Mouse (Mus musculus) adrenal gland (tissue): ENCODE measurements around the gene Arih2.
"Not testable (repeated sequence)": the region's sequence is repeated elsewhere in the genome, so short reads cannot be mapped to it uniquely, and the experiment has no call there.

Experiments
- intact Hi-C: fragments of 180-260 bp; cut with DNase I; formaldehyde crosslinking; loops from one replicate; pipeline ENCODE4 v1.15.1; 2025
- long read RNA-seq, 2 experiments: library from polyadenylated mRNA; unstranded; transcript quantifications; one replicate each; pipeline ENCODE4 v2.0.0; 2020; ENCODE audit warnings: borderline replicate concordance in 1 of 2; ENCODE audit not compliant: insufficient replicate concordance in 1 of 2

The Arih2 gene
- long read RNA-seq, experiment 1, transcript Arih2-201 (16 exons, 3,924 nt) = major isoform, 8 of 21 reads
- long read RNA-seq, experiment 1, partial matches to known transcripts = 4 of 21 reads
- long read RNA-seq, experiment 1, other reads (novel, unspliced or antisense) = 5 of 21 reads
- long read RNA-seq, experiment 2, transcript Arih2-201 (16 exons, 3,924 nt) = major isoform, 5 of 16 reads
- long read RNA-seq, experiment 2, partial matches to known transcripts = 4 of 16 reads
- long read RNA-seq, experiment 2, other reads (novel, unspliced or antisense) = 6 of 16 reads

GRCm38 (mm10) chr9:108648611-108649560 is at the start of gene Arih2:
Gene Arih2, minus strand, starts transcription at chr9:108649386.
- intact Hi-C loops = loop anchor here (5.0 kb wide), 1 partner anchor 52 kb away; the partner anchor contains the start of gene P4htm

GRCm38 (mm10) chr9:108694533-108694932 is 45.3 kb upstream of the Arih2 start:
- intact Hi-C loops = no loop called here

GRCm38 (mm10) chr9:108693946-108694345 is 44.8 kb upstream of the Arih2 start:
- intact Hi-C loops = no loop called here

GRCm38 (mm10) chr9:108692226-108693041 is 43.2 kb upstream of the Arih2 start:
- intact Hi-C loops = no loop called here

GRCm38 (mm10) chr9:108691846-108692225 is 42.6 kb upstream of the Arih2 start:
- intact Hi-C loops = no loop called here

GRCm38 (mm10) chr9:108691371-108691770 is 42.2 kb upstream of the Arih2 start:
- intact Hi-C loops = no loop called here

DNA sequence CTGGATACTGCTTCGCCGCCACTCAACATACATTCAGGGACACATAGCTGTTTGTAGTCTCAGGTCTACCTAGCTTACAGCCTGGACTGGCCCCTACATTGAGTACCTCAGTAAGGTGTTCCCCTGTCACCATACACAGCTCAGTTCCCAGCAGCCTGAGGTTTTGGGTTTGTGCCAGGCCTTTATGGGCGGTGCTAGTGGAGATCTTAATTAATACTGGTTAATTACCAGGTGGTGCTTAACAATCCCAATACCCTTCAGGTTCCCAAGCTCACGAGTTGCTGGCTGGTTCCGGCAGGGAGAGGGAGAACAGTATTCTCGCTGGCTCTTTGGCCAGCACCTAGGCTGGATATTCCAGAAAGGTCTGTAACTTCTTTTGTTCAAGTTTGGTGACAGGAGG is 41.7 kb upstream of the Arih2 start:
- intact Hi-C loops = no loop called here

DNA sequence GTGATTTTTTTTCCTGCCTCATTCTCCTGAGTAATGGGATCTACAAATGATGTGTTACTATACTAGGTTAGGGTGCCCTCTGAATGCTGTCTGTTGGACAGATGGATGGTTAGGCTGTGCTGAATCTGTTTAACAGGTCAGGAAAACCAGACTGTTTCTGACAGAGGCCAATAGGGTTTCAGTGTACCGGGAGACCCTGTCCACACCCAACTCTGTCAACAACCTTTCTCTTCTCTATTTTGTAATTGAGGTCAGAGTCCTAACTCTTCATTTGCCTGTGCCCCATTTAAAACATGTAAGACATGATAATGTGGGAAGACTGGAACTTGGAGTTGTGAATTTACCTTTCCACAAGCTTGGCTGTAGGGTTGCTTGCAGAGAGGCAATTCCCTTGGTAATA is 40.8 kb upstream of the Arih2 start:
- intact Hi-C loops = no loop called here

GRCm38 (mm10) chr9:108689106-108689505 is 39.9 kb upstream of the Arih2 start, which contains the start of gene Prkar2a:
Gene Prkar2a, plus strand, starts transcription at chr9:108689314.
- intact Hi-C loops = no loop called here

DNA sequence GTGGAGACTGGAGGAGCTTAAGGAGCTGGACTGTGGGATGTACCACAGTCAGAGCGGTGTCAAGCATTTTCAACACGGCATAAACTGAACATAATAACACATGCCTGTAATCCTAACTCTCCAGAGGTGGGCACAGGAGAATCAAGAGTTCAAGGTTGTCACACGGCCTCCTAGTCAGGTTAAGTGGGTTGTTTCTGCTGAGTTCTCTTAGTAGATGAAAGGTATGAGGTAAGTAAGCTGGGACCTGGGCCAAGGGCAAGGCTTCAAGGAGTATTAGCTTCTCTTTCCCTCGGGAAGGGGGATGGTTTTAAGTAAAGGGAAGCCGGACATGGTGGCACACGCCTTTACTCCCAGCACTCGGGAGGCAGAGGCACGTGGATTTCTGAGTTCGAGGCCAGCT is 39.3 kb upstream of the Arih2 start:
- intact Hi-C loops = no loop called here

DNA sequence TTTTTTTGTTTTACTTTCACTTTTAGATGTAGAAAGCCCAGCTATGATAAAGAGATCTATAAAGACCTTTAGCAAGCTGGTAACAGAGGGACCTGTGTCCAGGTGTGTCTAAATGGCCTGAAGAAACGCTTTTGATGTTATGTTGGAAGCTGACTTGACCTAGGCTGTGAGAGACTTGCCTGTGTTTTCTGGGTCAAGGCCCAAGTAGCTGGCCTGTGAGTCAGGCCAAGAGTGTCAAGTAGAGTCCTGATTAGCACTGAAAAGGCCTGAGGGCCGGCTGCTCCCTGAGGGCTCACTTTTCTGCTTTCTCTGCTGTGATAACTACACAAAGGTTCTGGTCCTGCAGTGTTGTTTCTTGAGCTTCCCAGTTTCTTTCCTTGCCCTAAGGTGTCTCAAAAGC is 38.5 kb upstream of the Arih2 start:
- intact Hi-C loops = no loop called here

DNA sequence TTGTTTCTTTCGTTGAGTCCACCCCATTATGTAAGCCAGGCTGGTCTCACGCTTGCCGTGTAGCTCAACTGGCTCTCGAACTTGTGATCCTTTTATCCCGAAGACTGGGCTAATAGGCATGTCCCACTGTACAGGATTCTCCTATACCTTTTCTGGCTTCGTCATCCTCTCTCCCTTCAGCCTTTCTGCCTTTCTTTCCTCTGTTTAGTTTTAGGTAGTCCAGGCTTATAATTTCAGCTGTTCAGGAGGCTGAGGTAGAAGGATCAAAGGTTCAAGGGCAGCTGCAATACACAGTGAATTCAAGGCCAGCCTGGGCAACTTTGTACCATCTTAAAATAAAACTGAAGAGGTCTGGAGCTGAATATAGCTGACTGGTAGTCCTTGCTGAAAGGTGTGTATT is 38.0 kb upstream of the Arih2 start:
- intact Hi-C loops = no loop called here

- intact Hi-C loops = no loop called here
Measured at GRCm38 (mm10) chr9:108686475-108686887, 37.3 kb upstream of the Arih2 start.

- intact Hi-C loops = no loop called here
Measured at GRCm38 (mm10) chr9:108680026-108680425, 30.8 kb upstream of the Arih2 start.

DNA sequence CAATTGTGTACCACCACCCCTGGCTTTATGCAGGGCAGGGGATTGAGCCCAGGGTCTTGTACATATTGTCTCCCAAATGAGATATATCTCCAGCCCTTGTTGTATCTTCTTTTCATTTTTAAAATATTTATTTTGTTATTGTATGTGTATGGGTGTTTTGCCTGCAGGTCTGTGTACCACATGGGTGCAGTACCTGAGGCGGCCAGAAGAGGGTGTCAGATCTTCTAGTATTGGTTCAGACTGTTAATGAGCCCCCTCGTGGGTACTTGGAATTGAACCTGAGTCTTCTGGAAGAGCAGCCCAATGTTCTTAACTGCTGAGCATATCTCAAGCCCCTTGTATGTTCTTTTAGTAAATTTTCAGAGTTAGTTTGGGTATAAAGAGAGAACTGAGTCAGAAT is 24.0 kb upstream of the Arih2 start:
- intact Hi-C loops = no loop called here

DNA sequence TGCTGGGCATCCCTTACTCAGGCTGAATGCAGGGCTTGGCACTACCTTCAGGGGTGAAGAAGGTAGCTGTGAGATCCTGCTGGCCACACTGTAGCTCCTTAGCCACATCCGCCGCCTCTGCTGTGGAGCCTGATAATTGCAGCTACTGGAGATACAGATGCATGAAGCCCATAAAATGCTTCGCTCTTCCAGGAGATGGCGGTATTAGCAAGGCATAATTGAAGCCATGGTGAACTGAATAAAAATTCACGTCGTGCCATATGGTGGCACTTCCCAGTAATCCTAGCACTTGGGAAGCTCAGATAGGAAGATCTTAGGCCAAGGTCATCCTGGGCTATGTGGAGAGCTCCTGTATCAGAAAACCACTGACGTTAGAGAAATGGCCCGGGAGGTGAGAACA is 20.7 kb upstream of the Arih2 start:
- intact Hi-C loops = no loop called here

DNA sequence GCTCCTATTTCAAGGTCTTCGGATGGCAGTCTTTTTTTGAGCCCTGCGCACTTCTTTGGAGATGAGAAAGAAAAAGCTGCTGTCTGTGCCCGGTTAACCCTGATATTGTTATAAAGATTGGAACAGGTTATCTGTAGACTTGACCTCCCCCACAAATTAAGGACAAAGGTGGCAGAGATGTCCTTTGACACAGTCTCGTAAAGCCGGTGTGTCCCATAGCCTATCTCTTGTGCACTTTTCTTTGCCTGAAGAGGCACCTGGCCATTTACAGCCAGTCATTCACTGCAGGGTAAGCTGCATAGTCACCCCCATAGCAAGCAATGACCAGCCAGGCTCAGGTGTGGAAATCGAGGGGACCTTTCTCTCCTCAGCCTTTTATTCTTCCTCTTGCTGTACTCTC is 13.5 kb upstream of the Arih2 start:
- intact Hi-C loops = no loop called here

- intact Hi-C loops = no loop called here
Measured at GRCm38 (mm10) chr9:108661677-108662612, 12.8 kb upstream of the Arih2 start, which contains the start of gene Slc25a20. Gene Slc25a20, plus strand, starts transcription at chr9:108662088.

GRCm38 (mm10) chr9:108655865-108656264 is 6.7 kb upstream of the Arih2 start:
- intact Hi-C loops = not testable (repeated sequence)
